Mouse (Mus musculus) bone marrow, adult 2 months (tissue): ENCODE results near the gene Ankrd6.

Experiments
- CTCF ChIP-seq: fragments of 200-500 bp; IDR thresholded peaks from 2 replicates; pipeline ENCODE4 v1.5.1; 2011; ENCODE audit warnings: low read length, control low read depth; ENCODE audit not compliant: control insufficient read depth, insufficient read depth
- POLR2A ChIP-seq: fragments of 200-500 bp; IDR thresholded peaks from 2 replicates; pipeline ENCODE4 v1.6.1; 2011; ENCODE audit warnings: low read depth, mild to moderate bottlenecking, control low read depth, low read length, borderline replicate concordance; ENCODE audit not compliant: control insufficient read depth

- TF ChIP-seq CTCF: no peak
- no peak for TF ChIP-seq POLR2A
These were observed 66.0 kb downstream of the Ankrd6 start for GRCm38 (mm10) chr4:32884599-32884998.
